In the genomic region with DNA sequence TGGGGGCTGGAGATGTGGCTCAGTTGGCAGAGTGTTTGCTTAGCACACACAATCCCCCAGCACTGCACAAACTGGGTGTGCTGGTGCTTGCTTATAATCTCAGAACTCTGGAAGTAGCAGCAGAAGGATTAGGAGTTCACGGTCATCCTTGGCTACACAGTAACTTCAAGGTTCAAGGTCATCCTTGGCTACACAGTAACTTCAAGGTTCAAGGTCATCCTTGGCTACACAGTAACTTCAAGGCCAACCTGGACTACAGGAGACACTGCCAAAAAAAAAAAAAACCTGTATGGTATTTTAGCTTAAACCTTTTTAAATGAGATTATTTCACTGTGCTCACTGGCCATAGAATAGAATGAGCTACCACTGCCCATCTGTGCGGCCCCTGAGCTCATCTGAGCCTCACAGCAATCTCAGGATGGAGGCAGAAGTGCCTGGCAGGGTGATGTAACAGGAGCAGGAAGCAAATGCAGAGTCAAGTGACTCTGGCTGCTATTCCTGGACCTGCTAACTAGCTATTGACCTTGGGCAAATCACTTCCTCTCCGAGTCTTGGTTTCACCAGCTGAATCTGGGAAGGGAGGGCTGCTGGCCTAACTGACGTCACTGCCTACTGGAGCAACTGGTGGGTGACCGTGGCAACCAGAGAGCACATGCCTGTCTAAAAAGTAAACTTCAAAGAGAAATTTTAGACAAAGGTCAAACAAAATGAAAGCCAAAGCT, we compare ENCODE assay signal across 9 mouse cellular contexts. TPM values are rescaled to one million over a fixed set of nuclear protein-coding genes. Genes with fewer than 3 reads are reported as not detected.
DNase-seq lines count a peak whose midpoint lies in the region; ATAC-seq and TF ChIP-seq lines count a peak whose summit lies in the region.
"Had no signal": no experiment of that assay in that cellular context is flagged by ENCODE, and none has a peak within 500 bp of the region (broad histone marks: within the 10 kb centered on the region; RNA-seq: fewer than 3 reads in every experiment).

No protein-coding gene starts in this region.

- H3K9ac ChIP-seq in hindbrain, embryonic 11.5 days (ENCODE audit: low read depth, low read length), result no peak overlapping the region

- H3K4me1 ChIP-seq in lung, adult 2 months (ENCODE audit: control insufficient read depth, insufficient read depth, low read length), result 0 out of 2 replicates have a peak, but pooled peaks cover 3% of the 10 kb centered on the region
- no peaks in the 10 kb centered on the region for H3K4me1 ChIP-seq in hindbrain, embryonic 11.5 days (replicated peaks; ENCODE audit: control insufficient read depth, insufficient read depth, low read length)

- H3K36me3 ChIP-seq in hindbrain, embryonic 11.5 days (ENCODE audit: control insufficient read depth, insufficient read depth, low read length), result no peaks in the 10 kb centered on the region

- DNase-seq in A20 (ENCODE audit: low read depth, low spot score), result peak; percentile 78
- DNase-seq in adrenal gland, postnatal 10 days, result peak; percentile 75
- peak; percentile 26 to 42 for DNase-seq in heart, postnatal 36 days
- peak; percentile 32 for DNase-seq in lung, adult 2 months
- DNase-seq in cerebellum, adult 8-10 months, result no peak
- no peak for DNase-seq in frontal cortex, adult 2 months (ENCODE audit: extremely low spot score in 1 of 2, low spot score in 1 of 2)
- no peak for DNase-seq in layer of hippocampus, adult 8-10 months (ENCODE audit: low spot score in 2 of 2)
- DNase-seq in hindbrain, embryonic 11.5 days (ENCODE audit: low spot score), result no peak
- DNase-seq: right cerebral cortex, adult 18-20 months had no signal

- H3K27ac ChIP-seq in hindbrain, embryonic 11.5 days (ENCODE audit: low read depth, low read length), result no peak overlapping the region

- no peaks in the 10 kb centered on the region for H3K9me3 ChIP-seq in hindbrain, embryonic 11.5 days (ENCODE audit: control insufficient read depth, low read length)

- no peak overlapping the region for H3K4me2 ChIP-seq in hindbrain, embryonic 11.5 days (replicated peaks; ENCODE audit: low read depth, low read length)

- no peak for TF ChIP-seq POLR2A in lung, adult 2 months (IDR thresholded peaks at IDR 0.05; ENCODE audit: borderline replicate concordance, extremely low read depth, low read depth, low read length)

- intact Hi-C loops in heart, postnatal 36 days (cut with DNase I), result no loop called here

- 36% methylated on average over 5 of the region's 5 CpGs for WGBS in lung, adult 2 months
- 74% methylated on average over 5 of the region's 5 CpGs for WGBS in hindbrain, embryonic 11.5 days

- no peak for TF ChIP-seq CTCF in lung, adult 2 months (IDR thresholded peaks at IDR 0.05; ENCODE audit: insufficient read depth, low read length)

- H3K4me3 ChIP-seq in lung, adult 2 months (replicated peaks; ENCODE audit: extremely low read depth, low read depth, low read length), result no peak overlapping the region
- H3K4me3 ChIP-seq in hindbrain, embryonic 11.5 days (ENCODE audit: low read depth, low read length), result no peak overlapping the region

- no peak for ATAC-seq in hindbrain, embryonic 11.5 days (ENCODE audit: low FRiP score)

- no peaks in the 10 kb centered on the region for H3K27me3 ChIP-seq in hindbrain, embryonic 11.5 days (ENCODE audit: control insufficient read depth, insufficient read depth, low read length)

RNA-seq across cellular contexts. Expression of gene Sergef, which starts 24.2 kb away (rescaled TPM):
- total RNA-seq in adrenal gland, postnatal 10 days (2021), result 10 to 100 TPM in 1 of 2 experiments, 1 to 10 TPM in 1; 9.7 to 14.4 TPM
- 1 to 10 TPM; 3.0 to 4.7 TPM for total RNA-seq in heart, postnatal 36 days (2021)
- 7.2 and 9.5 TPM in 2 replicates for polyA plus RNA-seq in lung, adult 2 months (2012; rRNA removed)
- polyA plus RNA-seq in frontal cortex, adult 2 months (2012; rRNA removed), result 48.0 and 50.4 TPM in 2 replicates
- 10 to 100 TPM; 47.2 to 59.9 (median 51.2) TPM for total RNA-seq in layer of hippocampus, adult 8-10 months (2022)
- polyA plus RNA-seq in hindbrain, embryonic 11.5 days (2014; fragmentation: Nextera tagmentation; extraction: Ambion mirVana), result 14.4 and 16.0 TPM in 2 replicates

RNA-seq across cellular contexts. Expression of gene Tph1, which starts 56.9 kb away (rescaled TPM):
- not detected for total RNA-seq in adrenal gland, postnatal 10 days (2021)
- not detected for total RNA-seq in heart, postnatal 36 days (2021)
- 0.09 TPM in 1 of 2 replicates, not detected in the other for polyA plus RNA-seq in lung, adult 2 months (2012; rRNA removed)
- polyA plus RNA-seq in frontal cortex, adult 2 months (2012; rRNA removed), result 0.27 and 0.34 TPM in 2 replicates
- 1 to 10 TPM in 1 of 4 experiments, under 1 TPM in 1, not detected in 2; 0.25 to 2.3 TPM for total RNA-seq in layer of hippocampus, adult 8-10 months (2022)
- 0.61 TPM in 1 of 2 replicates, not detected in the other for polyA plus RNA-seq in hindbrain, embryonic 11.5 days (2014; fragmentation: Nextera tagmentation; extraction: Ambion mirVana)

Comparison
In these comparisons a context has a peak if more than half of its experiments do, and no peak if none do; other contexts are left out.
1. DNase-seq: peak in A20 (single experiment), adrenal gland, postnatal 10 days (single experiment), heart, postnatal 36 days (2 of 2) and lung, adult 2 months (single experiment); none in cerebellum, adult 8-10 months (single experiment), frontal cortex, adult 2 months (0 of 2), layer of hippocampus, adult 8-10 months (0 of 2) and hindbrain, embryonic 11.5 days (single experiment).